Mouse (Mus musculus) testis, adult 2 months (tissue): ENCODE results near the gene Hoxa13.

ENCODE experiments used
- CTCF ChIP-seq: fragments of 200-500 bp; IDR thresholded peaks from 2 replicates; pipeline ENCODE4 v1.5.1; 2012; ENCODE audit warnings: low read depth, mild to moderate bottlenecking, inconsistent platforms, low read length, moderate library complexity; ENCODE audit not compliant: control insufficient read depth, insufficient read depth, insufficient replicate concordance
- POLR2A ChIP-seq: fragments of 200-500 bp; IDR thresholded peaks from 2 replicates; pipeline ENCODE4 v1.6.1; 2012; ENCODE audit warnings: low read depth, mild to moderate bottlenecking, inconsistent platforms, low read length, moderate library complexity; ENCODE audit not compliant: control insufficient read depth

GRCm38 (mm10) chr6:52227470-52228222, 33.0 kb downstream of the Hoxa13 start:
- TF ChIP-seq CTCF (no peak), POLR2A (no peak)
